Mouse (Mus musculus) T-helper 17 cell (primary cell): Measurements from ENCODE around the gene Vps25.

Experiments used
- in situ Hi-C, 2 experiments: fragments of 300-600 bp; cut with MboI, MseI; formaldehyde crosslinking; loops; 1 replicate in 1 of 2; 2 replicates in 1 of 2; pipeline ENCODE4 v1.15.1; 2025; ENCODE audit warnings: high pct_unique_total_duplicates in 2 of 2

Gene Vps25

GRCm38 (mm10) chr11:101275309-101275708 is 21.8 kb downstream of the Vps25 start:
- in situ Hi-C loops: no loop called here

GRCm38 (mm10) chr11:101276319-101277070 is 23.0 kb downstream of the Vps25 start:
- in situ Hi-C loops: no loop called here

GRCm38 (mm10) chr11:101277381-101278222 is 24.1 kb downstream of the Vps25 start:
- in situ Hi-C loops: no loop called here

GRCm38 (mm10) chr11:101278223-101279192 is 25.0 kb downstream of the Vps25 start, which contains the start of the genes Cntd1 and Coa3:
Cntd1 (plus strand) TSS chr11:101279012.
Coa3 (minus strand) TSS chr11:101279114.
- in situ Hi-C loops: no loop called here

GRCm38 (mm10) chr11:101279193-101279569 is 25.7 kb downstream of the Vps25 start:
- in situ Hi-C loops: no loop called here

GRCm38 (mm10) chr11:101280837-101281236 is 27.3 kb downstream of the Vps25 start:
- in situ Hi-C loops: no loop called here

- in situ Hi-C loops: no loop called here
Measured at GRCm38 (mm10) chr11:101282896-101283295, 29.4 kb downstream of the Vps25 start.

- in situ Hi-C loops: no loop called here
Measured at GRCm38 (mm10) chr11:101283805-101284204, 30.3 kb downstream of the Vps25 start.

GRCm38 (mm10) chr11:101287306-101287705 is 33.8 kb downstream of the Vps25 start:
- in situ Hi-C loops: no loop called here

GRCm38 (mm10) chr11:101291231-101291630 is 37.7 kb downstream of the Vps25 start:
- in situ Hi-C loops: no loop called here

GRCm38 (mm10) chr11:101295191-101295590 is 41.7 kb downstream of the Vps25 start:
- in situ Hi-C loops: no loop called here

- in situ Hi-C loops: no loop called here
Measured at GRCm38 (mm10) chr11:101300881-101301280, 47.4 kb downstream of the Vps25 start.

- in situ Hi-C loops: no loop called here
Measured at GRCm38 (mm10) chr11:101301299-101302003, 47.9 kb downstream of the Vps25 start.

GRCm38 (mm10) chr11:101302004-101302798 is 48.7 kb downstream of the Vps25 start, which contains the start of gene Becn1:
Becn1 (minus strand) TSS chr11:101302286.
- in situ Hi-C loops: no loop called here

GRCm38 (mm10) chr11:101307744-101308143 is 54.2 kb downstream of the Vps25 start:
- in situ Hi-C loops: no loop called here
